Mouse (Mus musculus) MEL (cell line): Measurements from ENCODE around the gene Acadm. TPM values are rescaled to one million over a fixed set of nuclear protein-coding genes. Genes with fewer than 3 reads are reported as not detected.

ENCODE experiments used
- CTCF ChIP-seq, 3 experiments: IDR thresholded peaks in 2 of 3; conservative IDR thresholded peaks in 1 of 3; 2 replicates each; pipeline ENCODE4 v1.5.1; 2011 to 2012; ENCODE audit warnings: low read length in 3 of 3, low read depth in 2 of 3, mild to moderate bottlenecking in 2 of 3, improper control_type of control experiment in 1 of 3, inconsistent platforms in 1 of 3, mixed read lengths in 1 of 3, moderate library complexity in 1 of 3; ENCODE audit not compliant: control insufficient read depth in 1 of 3, insufficient read depth in 1 of 3, poor library complexity in 1 of 3, severe bottlenecking in 1 of 3
- ELF1 ChIP-seq: IDR thresholded peaks from 2 replicates; pipeline ENCODE4 v1.6.1; 2014; ENCODE audit warnings: low read depth, mild to moderate bottlenecking, inconsistent platforms, low read length, improper control_type of control experiment, moderate library complexity
- NRF1 ChIP-seq: IDR thresholded peaks from 2 replicates; pipeline ENCODE4 v1.6.1; 2014; ENCODE audit warnings: low read depth, mild to moderate bottlenecking, inconsistent platforms, low read length, improper control_type of control experiment, moderate library complexity; ENCODE audit not compliant: poor library complexity, insufficient read depth, severe bottlenecking
- POLR2AphosphoS2 ChIP-seq: IDR thresholded peaks from 2 replicates; pipeline ENCODE4 v1.6.1; 2011; ENCODE audit warnings: low read length, improper control_type of control experiment
- UBTF ChIP-seq: IDR thresholded peaks from 2 replicates; pipeline ENCODE4 v1.6.1; 2012; ENCODE audit warnings: low read depth, mild to moderate bottlenecking, inconsistent platforms, low read length, improper control_type of control experiment, moderate library complexity, borderline replicate concordance; ENCODE audit not compliant: insufficient read depth
- polyA plus RNA-seq, 2 experiments: library from polyadenylated mRNA; stranded (reverse) in 1 of 2; unstranded in 1 of 2; fragments of >175 nt in 1 of 2; fragments of >200 nt in 1 of 2; gene quantifications; 2 replicates each; pipeline versions ENCODE4 v1.2.1 to v1.2.4; 2012; ENCODE audit warnings: low replicate concordance in 2 of 2, low read depth in 1 of 2; ENCODE audit not compliant: insufficient read length in 2 of 2, insufficient read depth in 1 of 2, missing spikeins in 1 of 2
- total RNA-seq: library from RNA; depleted of rRNA; stranded (reverse); fragments of 300-350 nt; gene quantifications from 2 replicates; pipeline ENCODE4 v1.2.3, GENCODE M21; 2012; rRNA removed

Acadm gene
- total and polyA plus RNA-seq, 3 experiments, result 36.7 to 44.3 TPM; not detected in 1

DNA sequence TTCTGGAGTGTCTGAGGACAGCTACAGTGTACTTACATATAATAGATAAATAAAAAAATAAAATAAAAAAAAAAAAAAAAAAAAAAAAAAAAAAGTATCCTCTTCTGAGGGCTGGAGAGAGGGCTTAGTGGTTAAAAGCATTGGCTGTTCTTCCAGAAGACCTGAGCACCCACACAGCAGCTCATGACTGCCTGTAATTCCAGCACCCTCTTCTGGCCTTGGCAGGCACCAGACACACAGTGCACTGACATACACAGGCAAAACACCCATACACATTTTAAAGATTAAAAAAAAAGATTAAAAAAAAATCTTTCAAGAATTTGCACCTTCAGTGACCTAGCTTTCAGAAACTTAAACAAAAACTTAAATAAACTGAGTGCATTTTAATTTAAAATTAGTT is 58.1 kb downstream of the Acadm start (continued):
- TF ChIP-seq CTCF (IDR thresholded peaks at IDR 0.05 in 2 of 3, conservative IDR thresholded peaks at IDR 0.05 in 1 of 3; ENCODE audit: control insufficient read depth in 1 of 3, insufficient read depth in 1 of 3, low read depth in 2 of 3, low read length in 3 of 3, poor library complexity in 1 of 3, severe bottlenecking in 1 of 3), result peak; percentile 20 to 82 (median 75)
- no peak for TF ChIP-seq UBTF
- no peak for TF ChIP-seq ELF1
- TF ChIP-seq NRF1, result no peak
- TF ChIP-seq POLR2AphosphoS2, result no peak

Other genes starting within 250 kb of the Acadm start
- 7.8 and 10.0 TPM in 2 replicates for gene St6galnac3, start 219.5 kb downstream of the Acadm start, total RNA-seq
- 10 to 100 TPM in 1 of 2 experiments, not detected in 1; 11.4 TPM for gene St6galnac3, start 219.5 kb downstream of the Acadm start, polyA plus RNA-seq
- 9.0 and 9.7 TPM in 2 replicates for gene Asb17, start 100.4 kb downstream of the Acadm start, total RNA-seq
- gene Asb17, start 100.4 kb downstream of the Acadm start, polyA plus RNA-seq, result 1 to 10 TPM in 1 of 2 experiments, not detected in 1; 5.7 TPM
- gene Msh4, start 38.5 kb downstream of the Acadm start, total RNA-seq, result 0.42 and 0.50 TPM in 2 replicates
- under 1 TPM in 1 of 2 experiments, not detected in 1; 0.15 TPM for gene Msh4, start 38.5 kb downstream of the Acadm start, polyA plus RNA-seq
- 164 and 175 TPM in 2 replicates for gene Rabggtb, start 31.6 kb downstream of the Acadm start, total RNA-seq
- gene Rabggtb, start 31.6 kb downstream of the Acadm start, polyA plus RNA-seq, result 100 to 1,000 TPM in 1 of 2 experiments, not detected in 1; 146 TPM
- not detected in 2 replicates for gene Slc44a5, start 28.8 kb upstream of the Acadm start, total RNA-seq
- not detected for gene Slc44a5, start 28.8 kb upstream of the Acadm start, polyA plus RNA-seq